ENCODE assay signal across 8 mouse cellular contexts in genomic region chr3:95135023-95135422, GRCm38 (mm10). TPM values are rescaled to one million over a fixed set of nuclear protein-coding genes. Genes with fewer than 3 reads are reported as not detected.
A peak's percentile ranks its signal among the peaks of the same experiment; 100 is the strongest.
DNase-seq lines count a peak whose midpoint lies in the region; ATAC-seq and TF ChIP-seq lines count a peak whose summit lies in the region.

No protein-coding gene starts in this region.

- 36% methylated on average over 6 of the region's 6 CpGs for WGBS in forebrain, postnatal 0 days
- WGBS in hindbrain, postnatal 0 days, result 27% methylated on average over 6 of the region's 6 CpGs
- 31% methylated on average over 6 of the region's 6 CpGs for WGBS in midbrain, embryonic 15.5 days

- peaks cover 6% of the 10 kb centered on the region for H3K4me1 ChIP-seq in forebrain, postnatal 0 days (ENCODE audit: insufficient read depth)
- H3K4me1 ChIP-seq in hindbrain, postnatal 0 days (ENCODE audit: insufficient read depth, low read length), result no peaks in the 10 kb centered on the region
- H3K4me1 ChIP-seq in midbrain, embryonic 15.5 days, result peaks cover 28% of the 10 kb centered on the region

- peaks cover 15% of the 10 kb centered on the region for H3K36me3 ChIP-seq in forebrain, postnatal 0 days (ENCODE audit: insufficient read depth)
- H3K36me3 ChIP-seq in hindbrain, postnatal 0 days (ENCODE audit: insufficient read depth, low read length), result peaks cover under 1% of the 10 kb centered on the region; the same call in 1 of the 2 replicates
- H3K36me3 ChIP-seq in midbrain, embryonic 15.5 days (replicated peaks), result 0 out of 2 replicates have a peak, but pooled peaks cover 2% of the 10 kb centered on the region

- peak; percentile 72 for DNase-seq in ovary, adult 18-20 months (ENCODE audit: low spot score)
- no peak for DNase-seq in ovary, postnatal 10 days (ENCODE audit: low spot score)
- DNase-seq in c-Kit-negative CD71-positive TER-119-positive erythroid progenitor cells, embryonic 14.5 days (ENCODE audit: low read depth, low spot score), result peak; percentile 41
- no peak for DNase-seq in forebrain, postnatal 0 days
- DNase-seq in hindbrain, postnatal 0 days (ENCODE audit: low spot score), result peak; percentile 21
- peak; percentile 84 for DNase-seq in liver
- DNase-seq in testis, postnatal 14 days (ENCODE audit: low spot score), result peak; percentile 67

- no peak for ATAC-seq in forebrain, postnatal 0 days
- ATAC-seq in hindbrain, postnatal 0 days, result no peak
- ATAC-seq in midbrain, embryonic 15.5 days (replicated peaks), result no peak

- H3K4me2 ChIP-seq in forebrain, postnatal 0 days (ENCODE audit: low read depth), result peak overlapping the region; percentile 52
- peak overlapping the region; percentile 70 for H3K4me2 ChIP-seq in hindbrain, postnatal 0 days (ENCODE audit: low read depth, low read length)
- peak overlapping the region; percentile 57 for H3K4me2 ChIP-seq in midbrain, embryonic 15.5 days

- no peak for TF ChIP-seq CTCF in forebrain, postnatal 0 days (IDR thresholded peaks at IDR 0.05; ENCODE audit: low read depth)
- TF ChIP-seq CTCF in hindbrain, postnatal 0 days (IDR thresholded peaks at IDR 0.05; ENCODE audit: low read depth), result no peak

- H3K27ac ChIP-seq in forebrain, postnatal 0 days (ENCODE audit: low read depth, low read length), result no peak overlapping the region
- H3K27ac ChIP-seq in hindbrain, postnatal 0 days, result peak overlapping the region; percentile 41; the same call in 1 of the 2 replicates
- no peak overlapping the region for H3K27ac ChIP-seq in midbrain, embryonic 15.5 days

- peak overlapping the region; percentile 33 for H3K9ac ChIP-seq in forebrain, postnatal 0 days
- peak overlapping the region; percentile 33 for H3K9ac ChIP-seq in hindbrain, postnatal 0 days (replicated peaks; ENCODE audit: low read length)
- peak overlapping the region; percentile 32 for H3K9ac ChIP-seq in midbrain, embryonic 15.5 days

- H3K27me3 ChIP-seq in forebrain, postnatal 0 days (ENCODE audit: insufficient read depth, low read length), result no peaks in the 10 kb centered on the region
- no peaks in the 10 kb centered on the region for H3K27me3 ChIP-seq in hindbrain, postnatal 0 days (ENCODE audit: insufficient read depth, low read length)
- H3K27me3 ChIP-seq in midbrain, embryonic 15.5 days (replicated peaks), result no peaks in the 10 kb centered on the region

- H3K4me3 ChIP-seq in forebrain, postnatal 0 days (ENCODE audit: low read depth, low read length), result peak overlapping the region; percentile 31
- peak overlapping the region; percentile 34 for H3K4me3 ChIP-seq in hindbrain, postnatal 0 days (ENCODE audit: low read length)
- H3K4me3 ChIP-seq in midbrain, embryonic 15.5 days, result peak overlapping the region; percentile 34

- no peaks in the 10 kb centered on the region for H3K9me3 ChIP-seq in forebrain, postnatal 0 days (ENCODE audit: low read length)
- H3K9me3 ChIP-seq in hindbrain, postnatal 0 days (ENCODE audit: low read length), result no peaks in the 10 kb centered on the region
- no peaks in the 10 kb centered on the region for H3K9me3 ChIP-seq in midbrain, embryonic 15.5 days

RNA-seq across cellular contexts. Expression of gene Lysmd1, which starts 1.1 kb away (rescaled TPM):
- total RNA-seq in forebrain, postnatal 0 days (2014; rRNA removed), result 38.7 and 39.2 TPM in 2 replicates
- 39.7 and 45.8 TPM in 2 replicates for polyA plus RNA-seq in forebrain, postnatal 0 days (2015; fragmentation: Nextera tagmentation; extraction: Ambion mirVana)
- 33.4 and 38.5 TPM in 2 replicates for total RNA-seq in hindbrain, postnatal 0 days (2014; rRNA removed)
- 39.2 and 42.4 TPM in 2 replicates for polyA plus RNA-seq in hindbrain, postnatal 0 days (2015; fragmentation: Nextera tagmentation; extraction: Ambion mirVana)
- 48.9 and 52.1 TPM in 2 replicates for polyA plus RNA-seq in midbrain, embryonic 15.5 days (2015; fragmentation: Nextera tagmentation; extraction: Ambion mirVana)

RNA-seq across cellular contexts. Expression of gene Scnm1, which starts 1.2 kb away (rescaled TPM):
- total RNA-seq in forebrain, postnatal 0 days (2014; rRNA removed), result 47.6 and 52.7 TPM in 2 replicates
- polyA plus RNA-seq in forebrain, postnatal 0 days (2015; fragmentation: Nextera tagmentation; extraction: Ambion mirVana), result 83.3 and 88.9 TPM in 2 replicates
- 44.6 and 56.7 TPM in 2 replicates for total RNA-seq in hindbrain, postnatal 0 days (2014; rRNA removed)
- 72.1 and 75.7 TPM in 2 replicates for polyA plus RNA-seq in hindbrain, postnatal 0 days (2015; fragmentation: Nextera tagmentation; extraction: Ambion mirVana)
- polyA plus RNA-seq in midbrain, embryonic 15.5 days (2015; fragmentation: Nextera tagmentation; extraction: Ambion mirVana), result 89.8 and 90.0 TPM in 2 replicates

RNA-seq across cellular contexts. Expression of gene Tnfaip8l2, which starts 7.1 kb away (rescaled TPM):
- total RNA-seq in forebrain, postnatal 0 days (2014; rRNA removed), result 1.2 and 1.3 TPM in 2 replicates
- 1.8 and 3.3 TPM in 2 replicates for polyA plus RNA-seq in forebrain, postnatal 0 days (2015; fragmentation: Nextera tagmentation; extraction: Ambion mirVana)
- total RNA-seq in hindbrain, postnatal 0 days (2014; rRNA removed), result 1.9 and 2.3 TPM in 2 replicates
- 3.1 and 3.6 TPM in 2 replicates for polyA plus RNA-seq in hindbrain, postnatal 0 days (2015; fragmentation: Nextera tagmentation; extraction: Ambion mirVana)
- 3.0 and 3.6 TPM in 2 replicates for polyA plus RNA-seq in midbrain, embryonic 15.5 days (2015; fragmentation: Nextera tagmentation; extraction: Ambion mirVana)

RNA-seq across cellular contexts. Expression of gene Tmod4, which starts 10.7 kb away (rescaled TPM):
- total RNA-seq in forebrain, postnatal 0 days (2014; rRNA removed), result 0.24 and 1.5 TPM in 2 replicates
- polyA plus RNA-seq in forebrain, postnatal 0 days (2015; fragmentation: Nextera tagmentation; extraction: Ambion mirVana), result 0.39 and 0.62 TPM in 2 replicates
- 0.43 and 0.73 TPM in 2 replicates for total RNA-seq in hindbrain, postnatal 0 days (2014; rRNA removed)
- 1.1 and 1.5 TPM in 2 replicates for polyA plus RNA-seq in hindbrain, postnatal 0 days (2015; fragmentation: Nextera tagmentation; extraction: Ambion mirVana)
- polyA plus RNA-seq in midbrain, embryonic 15.5 days (2015; fragmentation: Nextera tagmentation; extraction: Ambion mirVana), result 1.7 and 2.0 TPM in 2 replicates

RNA-seq across cellular contexts. Expression of gene Vps72, which starts 24.2 kb away (rescaled TPM):
- 88.6 and 92.8 TPM in 2 replicates for total RNA-seq in forebrain, postnatal 0 days (2014; rRNA removed)
- 164 and 191 TPM in 2 replicates for polyA plus RNA-seq in forebrain, postnatal 0 days (2015; fragmentation: Nextera tagmentation; extraction: Ambion mirVana)
- 52.7 and 53.6 TPM in 2 replicates for total RNA-seq in hindbrain, postnatal 0 days (2014; rRNA removed)
- 121 and 123 TPM in 2 replicates for polyA plus RNA-seq in hindbrain, postnatal 0 days (2015; fragmentation: Nextera tagmentation; extraction: Ambion mirVana)
- polyA plus RNA-seq in midbrain, embryonic 15.5 days (2015; fragmentation: Nextera tagmentation; extraction: Ambion mirVana), result 212 and 216 TPM in 2 replicates

Comparison
In these comparisons a context has a peak if more than half of its experiments do, and no peak if none do; other contexts are left out.
1. DNase-seq: peak in ovary, adult 18-20 months (single experiment), c-Kit-negative CD71-positive TER-119-positive erythroid progenitor cells, embryonic 14.5 days (single experiment), hindbrain, postnatal 0 days (single experiment), liver (single experiment) and testis, postnatal 14 days (single experiment); none in ovary, postnatal 10 days (single experiment) and forebrain, postnatal 0 days (single experiment).
2. Peak in every context shown above with its lines, with median percentiles within 50 percentile points of each other: H3K4me2 ChIP-seq, H3K4me3 ChIP-seq and H3K9ac ChIP-seq.